Mouse (Mus musculus) right cerebral cortex, adult 18-20 months (tissue): ENCODE results near the gene Acot11.

ENCODE experiments used
- DNase-seq: peaks from one replicate; pipeline ENCODE4 v3.0.0; 2022; ENCODE audit warnings: mixed read lengths

Gene Acot11

DNA sequence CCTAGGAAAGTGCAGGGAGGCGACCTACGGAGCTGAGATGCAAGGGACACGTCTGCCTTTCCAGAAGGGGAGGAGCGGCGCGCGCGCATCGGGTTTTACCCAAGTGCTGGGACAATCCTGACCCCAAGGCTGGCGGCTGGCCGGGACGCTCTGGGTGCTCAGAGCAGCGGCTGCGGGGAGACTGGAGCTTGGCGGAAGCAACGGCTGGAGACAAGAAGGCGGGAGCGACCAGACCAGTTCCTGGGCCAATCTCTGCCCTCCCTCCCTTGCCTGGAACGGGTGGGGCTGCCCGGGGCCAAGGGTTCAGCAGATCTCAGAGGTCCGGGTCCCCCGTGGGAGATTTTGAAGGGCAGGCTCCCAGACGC, at the start of gene Acot11:
Acot11 (minus strand) TSS at position 89 of the 365 bp plus-strand sequence.
- DNase-seq = no peak

DNA sequence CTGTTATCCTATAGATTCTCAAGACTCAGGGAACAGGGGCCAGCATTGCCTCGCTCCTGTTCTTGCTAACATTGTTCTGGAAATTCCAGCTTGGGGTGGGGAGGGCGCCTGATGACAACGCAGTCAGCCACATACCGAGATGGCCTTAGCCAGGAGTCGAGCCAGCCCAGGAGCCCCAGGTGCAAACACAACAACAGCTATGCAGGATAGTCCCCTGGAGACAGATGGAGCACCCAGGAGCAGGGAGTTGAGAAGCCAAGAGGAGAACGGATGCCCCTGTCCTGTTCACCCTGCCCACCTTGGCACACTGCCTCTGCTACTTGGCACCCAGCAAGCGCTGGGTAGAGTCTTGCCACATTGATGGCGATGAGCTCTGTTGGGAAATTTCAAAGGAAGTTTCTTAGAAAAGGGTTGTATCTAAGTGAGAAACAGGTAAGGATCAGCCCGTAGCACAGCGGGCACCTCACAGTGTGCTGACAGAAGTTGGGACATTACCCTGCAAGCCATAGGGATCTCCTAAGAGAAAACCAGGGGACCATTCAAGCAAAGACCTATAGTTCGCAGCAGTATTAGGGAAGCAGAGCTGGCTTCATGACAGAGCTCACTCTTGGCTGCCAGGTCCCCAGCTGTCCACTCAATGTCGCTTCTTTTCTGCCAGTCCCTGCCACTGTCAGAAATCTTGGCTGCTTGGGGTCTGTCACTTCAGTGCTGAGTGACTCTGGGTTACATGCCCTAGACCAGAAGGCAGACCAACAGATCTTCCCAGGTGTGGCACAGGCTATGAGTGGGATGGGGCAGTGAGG, 43.7 kb upstream of the Acot11 start:
- DNase-seq = no peak

DNA sequence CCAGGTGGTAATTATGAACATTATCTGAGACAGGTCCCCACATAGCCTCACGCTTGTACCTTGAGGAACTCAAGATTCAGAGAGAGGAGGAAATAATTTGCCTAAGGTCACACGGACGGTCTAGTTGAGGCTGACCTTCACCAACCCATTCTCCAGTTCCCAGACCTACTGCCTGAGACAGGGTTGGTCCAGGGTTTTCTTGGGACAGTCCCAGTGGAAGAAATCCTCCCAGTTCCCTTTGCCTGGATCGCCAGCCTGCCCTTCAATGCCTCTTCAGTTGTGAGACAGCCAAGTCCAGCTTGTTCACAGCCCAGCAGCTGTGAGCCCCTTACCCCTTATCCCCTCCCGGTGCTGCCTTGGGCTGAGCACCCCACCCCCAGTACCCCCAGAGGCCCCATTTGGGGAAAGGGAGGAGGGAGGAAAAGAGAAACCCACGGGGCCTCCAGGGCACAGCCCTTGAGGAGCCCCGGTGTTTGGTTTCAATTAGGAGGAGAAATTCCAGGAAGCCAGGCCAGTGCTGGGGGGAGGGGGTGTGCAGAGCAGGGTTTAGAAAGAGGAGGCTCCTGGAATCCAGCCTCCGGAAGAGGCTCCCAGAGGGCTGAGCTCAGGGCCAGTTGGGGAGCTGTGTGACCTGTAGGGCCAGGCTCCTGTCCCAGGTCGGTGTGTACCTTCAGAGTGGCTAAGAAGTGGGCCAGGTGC, 42.9 kb upstream of the Acot11 start:
- DNase-seq = no peak

DNA sequence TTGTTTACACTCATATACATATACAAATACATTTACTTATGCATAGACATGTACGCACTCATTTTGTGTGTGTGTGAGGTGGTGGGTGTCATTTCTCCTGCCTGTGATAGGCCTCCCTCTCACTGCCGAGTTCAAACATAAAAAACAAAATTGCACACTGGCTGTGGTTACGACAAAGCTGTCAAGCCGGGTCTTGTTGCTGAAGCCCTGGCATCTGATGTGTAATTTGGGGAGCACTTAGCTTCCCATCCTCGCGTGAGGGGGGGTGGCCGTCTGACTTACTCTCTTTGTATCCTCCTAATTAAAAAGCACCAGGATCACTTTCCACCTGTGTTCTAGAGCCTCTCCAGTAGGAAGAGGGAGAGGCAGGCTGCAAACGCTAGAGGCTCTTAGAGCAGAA, 37.8 kb upstream of the Acot11 start:
- no peak for DNase-seq

DNA sequence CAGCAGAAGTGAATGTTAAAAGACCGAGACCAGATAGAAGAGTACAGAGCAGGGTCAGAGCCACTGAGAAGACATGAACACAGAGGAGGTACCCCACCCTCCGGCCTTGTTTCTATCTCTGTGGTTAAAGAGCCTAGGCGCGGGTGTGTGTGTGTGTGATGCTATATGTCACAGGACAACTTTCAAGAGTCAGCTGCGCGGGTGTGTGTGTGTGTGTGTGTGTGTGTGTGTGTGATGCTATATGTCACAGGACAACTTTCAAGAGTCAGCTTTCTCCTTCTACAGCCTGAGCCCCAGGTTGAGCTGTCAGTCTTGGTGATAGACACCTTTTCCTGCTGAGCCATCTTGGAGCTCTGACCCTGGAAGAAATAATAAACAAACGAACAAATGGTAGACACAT, 37.1 kb upstream of the Acot11 start:
- DNase-seq = no peak

DNA sequence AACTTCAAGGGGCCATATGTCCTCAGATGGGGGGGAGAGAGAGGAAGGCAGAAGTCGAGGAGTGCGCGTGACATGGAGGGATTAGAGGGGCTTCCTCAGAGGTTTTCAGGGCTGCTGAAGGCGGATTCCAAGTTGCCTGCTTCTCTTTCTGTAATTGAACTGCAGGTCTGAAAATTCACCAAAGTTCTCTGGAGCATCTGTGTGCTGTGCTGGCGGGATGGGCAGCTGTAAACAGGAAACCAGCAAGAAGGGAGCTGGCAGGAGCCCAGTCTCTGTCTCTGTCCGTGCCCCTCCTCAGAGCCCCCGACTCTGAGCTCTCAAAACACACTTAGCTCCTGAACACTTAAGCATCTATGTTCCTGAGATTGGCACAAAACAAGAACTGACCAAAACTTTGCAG, 36.5 kb upstream of the Acot11 start:
- no peak for DNase-seq

DNA sequence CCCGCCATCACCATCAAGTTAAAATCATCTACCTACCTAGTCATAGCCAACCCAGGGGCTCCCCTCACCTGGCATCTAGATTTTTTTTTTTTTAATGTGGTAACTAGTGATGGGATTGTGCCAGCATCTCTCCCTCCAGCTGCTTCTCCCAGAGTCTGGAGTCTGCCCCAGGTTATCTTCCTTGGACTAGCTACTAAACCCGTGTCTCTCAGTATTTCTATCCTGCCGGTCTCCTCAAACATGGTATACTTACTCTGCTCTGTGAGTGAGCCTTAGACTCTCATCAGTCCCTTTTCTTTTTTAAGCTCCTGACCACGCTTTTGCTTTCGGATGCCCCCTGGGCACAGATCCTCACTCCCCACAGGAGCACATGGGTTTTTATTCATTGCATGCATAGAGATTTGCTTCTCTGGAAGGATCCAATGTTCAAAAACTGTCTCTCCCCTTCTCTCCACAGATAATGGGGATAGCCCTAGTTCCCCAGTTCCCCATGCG, 35.9 kb upstream of the Acot11 start:
- DNase-seq = no peak

DNA sequence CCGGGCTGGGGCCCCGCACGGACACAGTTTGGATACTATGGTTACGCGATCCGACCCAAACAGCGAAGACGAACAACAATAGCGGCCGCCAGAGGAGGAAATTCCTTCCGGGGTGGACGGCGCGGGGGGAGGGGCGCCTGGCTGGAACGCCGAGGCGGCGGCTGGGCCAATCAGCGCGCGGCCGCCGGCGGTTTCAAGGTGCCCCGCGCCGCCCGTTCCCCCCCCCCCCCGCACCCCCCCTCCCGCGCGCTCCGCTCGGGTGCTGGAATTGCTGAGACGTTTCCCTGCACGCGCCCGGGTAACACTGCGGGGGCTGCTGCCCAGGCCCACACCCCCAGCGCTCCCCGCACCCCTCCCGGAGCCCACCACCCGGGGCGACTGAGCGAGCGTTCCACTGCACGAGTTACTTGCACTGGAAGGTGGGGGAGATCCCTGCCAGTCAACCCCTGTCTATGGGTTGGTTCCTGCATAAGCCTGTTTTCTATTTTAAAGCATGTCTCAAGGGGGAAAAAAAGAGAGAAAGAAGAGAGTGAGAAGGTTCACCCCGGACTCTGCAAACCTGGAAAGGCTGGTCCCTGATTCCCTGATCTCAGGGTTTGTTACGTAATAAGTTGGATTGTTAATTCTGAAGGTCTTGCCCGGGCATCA, 35.3 kb upstream of the Acot11 start:
- DNase-seq = peak; percentile 88

DNA sequence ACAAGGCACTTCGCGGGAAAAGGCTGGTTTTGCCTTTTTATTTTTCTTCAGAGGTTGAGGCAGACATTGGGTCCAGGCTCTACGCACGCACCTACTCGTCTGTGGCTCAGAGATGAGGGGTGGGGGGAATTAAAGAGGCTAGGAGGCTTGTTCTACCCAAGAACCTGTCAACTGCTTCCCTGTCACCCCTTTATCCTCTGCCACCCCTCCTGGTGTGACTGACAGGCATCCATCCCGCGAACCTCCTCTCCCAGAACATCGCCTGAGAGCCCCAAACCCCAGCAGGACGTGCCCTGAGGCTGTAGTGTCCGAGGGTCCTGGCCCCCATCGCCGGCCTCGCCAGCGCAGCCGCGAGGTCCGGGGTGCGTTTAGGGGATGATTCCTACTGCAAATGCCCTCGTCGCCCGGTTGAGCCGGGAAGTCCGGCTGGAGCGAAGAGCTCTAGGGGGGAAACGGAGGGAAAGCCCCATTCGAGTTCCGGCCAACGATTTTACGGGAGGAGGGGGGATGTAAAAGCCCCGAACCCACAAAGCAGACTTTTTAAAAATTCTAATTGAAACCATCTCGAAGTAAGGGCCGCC, 34.5 kb upstream of the Acot11 start:
- no peak for DNase-seq

DNA sequence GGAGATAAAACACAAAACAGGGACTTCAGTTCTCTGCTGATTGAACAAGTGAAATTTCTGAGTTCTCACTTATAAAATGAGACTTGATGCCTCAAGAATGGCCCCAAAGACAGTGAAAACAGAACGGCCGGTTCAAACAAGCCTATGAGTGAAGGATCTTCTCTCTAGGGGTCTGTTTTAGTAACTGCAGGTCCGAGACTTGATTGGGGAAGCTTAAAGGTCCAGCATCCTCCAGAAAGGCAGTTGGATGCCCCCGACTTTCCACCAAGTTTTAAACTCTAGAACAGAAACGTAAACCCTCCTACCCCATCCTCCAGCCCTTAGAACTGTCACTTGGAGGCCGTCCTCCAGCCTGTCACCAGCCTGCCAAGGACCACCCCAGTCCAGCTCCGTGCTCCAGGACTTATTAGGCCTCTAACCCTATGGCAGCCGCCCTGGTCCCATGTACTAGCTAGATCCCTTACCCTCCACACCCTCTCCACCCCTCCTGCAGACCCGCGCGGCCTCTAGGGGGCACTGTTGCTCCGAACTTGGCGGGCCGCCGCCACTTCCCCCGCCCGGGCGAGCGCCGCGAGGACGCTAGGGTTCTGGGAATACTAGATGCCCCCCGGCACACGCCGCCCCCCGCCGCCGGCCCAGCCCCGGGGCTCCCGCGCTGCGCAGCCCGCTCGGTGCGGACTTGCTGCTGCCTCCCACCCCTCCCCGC, 33.9 kb upstream of the Acot11 start:
- peak; percentile 94 for DNase-seq

DNA sequence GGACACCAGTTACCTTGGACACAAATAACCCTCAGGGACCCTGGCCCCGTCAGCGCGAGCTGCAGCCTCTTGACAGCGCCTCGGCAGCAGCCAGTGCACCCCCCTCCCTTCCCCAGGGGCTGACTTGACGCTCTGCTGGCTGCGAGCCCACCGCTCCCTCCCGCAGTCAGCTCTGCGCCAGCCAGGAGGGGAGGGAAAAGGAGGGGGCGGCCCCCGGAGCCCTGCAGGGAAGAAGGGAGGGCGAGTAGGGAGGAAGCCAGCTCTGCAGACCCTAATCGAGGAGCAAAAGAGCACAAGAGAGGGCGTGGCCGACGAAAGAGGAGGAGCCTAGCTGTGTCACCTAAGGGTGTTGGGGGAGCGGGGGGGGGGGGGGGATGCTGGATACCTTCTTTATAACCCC, 33.2 kb upstream of the Acot11 start:
- peak; percentile 78 for DNase-seq

DNA sequence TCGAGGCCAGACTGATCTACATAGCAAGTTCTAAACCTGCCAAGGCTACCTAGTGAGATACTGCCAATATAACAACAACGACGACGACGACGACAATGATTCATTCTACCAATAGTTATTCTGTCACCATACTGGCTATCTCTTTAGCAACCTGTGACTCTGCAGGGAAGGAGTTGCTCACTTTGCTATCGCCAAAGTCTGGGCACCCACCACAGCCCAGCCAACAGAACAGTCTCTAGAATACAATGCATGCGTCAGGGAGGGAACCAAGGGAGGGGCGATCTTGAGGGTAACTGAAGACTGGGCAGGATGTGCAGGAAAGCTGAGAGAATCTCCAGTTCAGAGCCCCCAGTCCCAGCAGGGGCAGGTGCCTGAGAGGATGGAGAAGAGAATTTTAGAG, 32.6 kb upstream of the Acot11 start:
- DNase-seq = no peak

DNA sequence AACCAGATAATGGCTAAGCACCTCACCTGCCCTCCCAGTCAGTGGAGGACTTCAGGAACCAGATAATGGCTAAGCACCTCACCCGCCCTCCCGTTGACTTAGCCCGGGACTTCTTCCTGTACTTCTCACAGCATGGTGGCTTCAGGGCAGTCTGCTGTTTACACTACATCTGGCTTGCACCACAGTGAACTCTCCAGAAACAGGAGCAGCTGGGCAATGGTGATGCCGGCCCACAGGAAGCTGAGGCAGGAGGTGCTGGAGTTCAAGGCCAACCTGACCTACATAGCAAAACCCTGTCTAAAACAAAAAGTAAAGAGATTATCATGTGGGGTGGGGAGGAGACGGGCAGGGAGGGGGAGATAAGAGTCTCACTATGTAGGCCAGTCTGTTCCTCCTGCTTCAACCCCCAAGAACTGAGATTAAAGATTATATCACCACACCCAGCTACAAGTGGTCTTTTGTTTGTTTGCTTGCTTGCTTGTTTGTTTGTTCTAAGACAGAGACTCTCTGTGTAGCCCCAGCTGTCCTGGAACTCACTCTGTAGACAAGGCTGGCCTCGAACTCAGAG, 25.8 kb upstream of the Acot11 start:
- DNase-seq = no peak

DNA sequence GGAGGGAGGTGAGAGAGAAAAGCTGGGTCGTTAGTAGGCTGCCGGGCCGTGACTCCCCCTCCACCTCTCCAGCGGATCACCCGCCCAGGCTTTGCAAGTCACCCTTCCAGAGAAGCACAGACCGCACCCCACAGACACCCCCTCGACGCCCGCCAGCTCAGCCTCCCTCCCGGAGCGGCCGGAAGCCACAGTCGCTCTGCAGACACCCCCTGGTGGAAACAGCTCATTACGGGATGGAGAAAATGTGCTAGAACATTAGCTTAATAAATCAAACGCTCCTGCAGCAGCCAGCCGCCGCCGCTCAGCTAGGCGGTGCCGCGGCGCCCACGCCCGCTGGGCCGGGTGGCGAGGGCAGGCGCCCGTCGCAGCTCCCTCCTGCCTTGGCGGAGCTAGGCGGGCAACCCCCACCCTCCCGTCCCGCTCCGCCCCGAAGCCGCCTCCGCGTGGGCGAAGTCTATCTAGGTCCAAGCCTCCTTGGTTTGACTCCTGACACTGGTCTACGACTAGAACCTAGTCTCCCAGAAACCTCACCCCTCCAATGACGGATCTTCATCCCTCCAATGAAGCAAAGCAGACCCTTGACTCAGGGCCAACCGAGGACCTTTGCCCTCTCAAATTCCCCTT, 23.1 kb upstream of the Acot11 start:
- DNase-seq = peak; percentile 77

DNA sequence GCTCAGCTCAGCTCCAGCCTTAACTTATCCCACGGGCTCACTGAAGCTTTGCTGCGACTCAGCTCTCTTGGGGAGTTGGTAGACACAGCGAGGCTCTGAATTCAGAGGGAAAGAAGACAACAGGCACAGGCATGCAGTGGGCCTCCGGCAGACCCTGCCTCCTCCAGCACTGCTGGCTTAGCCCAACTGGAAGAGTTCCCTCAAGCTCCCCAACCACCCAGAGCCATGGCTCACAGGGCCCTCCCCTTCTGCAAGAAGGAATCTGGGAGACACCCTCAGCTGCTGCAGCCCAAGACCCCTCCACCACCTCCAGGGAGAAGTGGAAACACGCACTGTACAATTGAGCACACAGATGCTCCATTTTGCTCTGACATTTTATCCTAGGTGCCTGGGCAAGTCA, 20.4 kb upstream of the Acot11 start:
- no peak for DNase-seq

DNA sequence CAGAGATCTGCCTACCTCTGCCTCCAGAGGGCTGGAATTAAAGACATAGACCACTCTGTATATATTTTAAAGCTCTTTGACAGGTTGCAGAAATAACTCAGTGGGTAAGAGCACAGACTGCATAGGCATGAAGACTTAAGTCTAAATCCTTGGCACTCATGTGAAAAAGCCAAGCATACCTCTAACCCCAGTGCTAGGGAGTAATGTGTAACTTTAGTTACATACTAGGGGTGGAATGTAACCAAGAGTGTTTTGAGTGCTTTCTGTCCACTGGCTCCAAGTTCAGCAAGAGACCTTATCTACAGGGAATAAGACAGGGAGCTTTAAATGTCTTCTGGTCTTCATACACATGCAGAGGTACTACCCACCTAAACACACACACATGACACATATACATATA, 14.6 kb upstream of the Acot11 start:
- DNase-seq = no peak

DNA sequence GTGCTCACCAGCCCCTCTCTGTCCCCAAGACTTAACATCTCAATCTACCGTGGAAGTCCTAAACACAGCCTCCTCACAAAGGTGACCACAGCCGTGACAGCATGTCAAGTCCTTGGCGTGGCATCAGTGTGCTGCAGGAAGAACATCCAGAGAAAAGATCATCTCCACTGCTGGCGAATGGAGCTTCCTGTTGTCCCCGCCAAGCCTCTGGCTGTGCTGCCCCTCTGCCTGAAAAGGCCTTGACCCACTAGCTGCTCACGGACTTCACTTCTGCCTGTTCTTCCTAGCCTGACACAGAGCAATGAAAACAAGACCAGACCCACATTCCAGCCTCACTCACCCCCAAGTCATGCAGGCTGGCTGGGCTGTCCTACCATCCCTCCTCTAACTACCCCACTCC, 13.5 kb upstream of the Acot11 start:
- DNase-seq = no peak

DNA sequence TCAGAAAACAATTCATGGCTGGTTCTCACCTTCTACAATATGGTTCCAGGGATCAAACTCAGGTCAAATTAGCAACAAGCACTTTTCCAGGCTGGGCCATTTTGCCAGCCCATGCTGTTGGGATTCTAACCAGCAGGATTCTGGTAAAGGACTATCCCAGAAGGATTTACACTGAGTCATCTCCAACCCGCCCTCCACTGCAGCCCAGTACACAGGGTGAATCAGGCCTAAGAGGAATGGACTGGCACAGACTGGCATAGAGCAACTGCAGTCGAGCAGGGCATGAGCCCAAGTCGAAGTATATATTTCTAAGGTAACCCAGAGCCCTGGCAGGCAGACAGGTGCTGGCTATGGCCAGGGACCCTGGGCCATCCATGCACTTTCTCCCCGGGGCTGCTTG, 12.2 kb upstream of the Acot11 start:
- no peak for DNase-seq

DNA sequence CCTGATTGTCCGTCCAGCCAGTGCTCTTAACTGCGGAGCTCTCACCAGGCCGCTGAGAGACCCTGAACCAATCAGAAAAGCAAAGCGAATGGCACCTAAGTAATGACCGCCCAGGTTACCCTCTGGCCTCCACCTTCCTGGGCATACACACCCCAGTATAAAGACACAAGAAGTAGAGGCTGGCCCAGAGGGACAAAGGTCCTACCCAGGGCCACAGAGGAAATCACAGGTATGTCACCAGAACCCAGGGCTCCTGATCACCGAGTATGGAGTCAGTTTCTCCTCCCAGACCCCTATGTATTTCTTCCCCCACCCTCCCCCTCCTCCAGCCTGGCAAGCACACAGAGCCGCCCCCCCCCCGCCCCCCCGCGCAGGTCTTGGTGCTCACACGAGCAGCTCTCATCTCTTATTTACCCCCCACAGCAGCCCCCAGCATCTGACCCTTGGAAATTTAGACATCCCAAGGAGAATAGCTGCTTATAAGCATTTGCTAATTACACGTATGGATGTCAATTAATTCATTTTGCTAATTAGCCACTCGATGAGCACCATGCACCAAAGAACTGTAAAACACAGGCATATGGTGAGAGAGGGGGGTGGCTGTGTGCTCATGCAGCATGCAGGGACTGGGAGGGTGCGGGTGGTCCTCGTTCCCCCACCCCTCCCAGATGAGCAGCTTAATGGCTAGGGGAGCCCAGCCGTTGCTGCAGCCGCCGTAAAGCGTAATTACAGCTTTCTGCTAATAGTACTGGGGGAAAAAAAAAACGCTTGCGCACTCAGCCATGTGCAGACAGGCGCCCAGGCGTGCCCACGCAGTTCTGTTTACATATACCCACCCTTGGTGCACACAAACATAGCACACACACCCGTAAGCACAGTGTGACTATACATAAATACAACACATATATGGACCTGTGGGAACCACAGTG, 10.9 kb upstream of the Acot11 start:
- no peak for DNase-seq

DNA sequence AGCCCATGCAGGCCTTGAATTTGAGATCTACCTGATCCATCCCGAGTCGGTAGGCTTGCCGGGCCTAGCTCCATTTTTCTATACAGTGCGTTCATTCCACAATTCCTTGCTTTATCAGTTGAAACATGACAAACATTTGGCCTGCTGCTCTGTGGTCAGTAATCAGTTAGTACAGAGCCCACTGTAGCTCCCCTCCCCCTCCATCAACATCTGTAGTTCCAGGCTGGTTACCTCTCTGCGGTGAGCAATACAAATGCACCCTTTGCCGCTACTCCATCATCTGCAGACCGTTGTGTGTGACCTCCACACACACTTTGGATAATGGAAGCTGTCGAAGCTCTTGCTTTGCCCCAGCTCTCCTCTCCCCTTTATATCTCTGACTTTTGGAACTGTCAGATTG, 6.4 kb upstream of the Acot11 start:
- DNase-seq = no peak

DNA sequence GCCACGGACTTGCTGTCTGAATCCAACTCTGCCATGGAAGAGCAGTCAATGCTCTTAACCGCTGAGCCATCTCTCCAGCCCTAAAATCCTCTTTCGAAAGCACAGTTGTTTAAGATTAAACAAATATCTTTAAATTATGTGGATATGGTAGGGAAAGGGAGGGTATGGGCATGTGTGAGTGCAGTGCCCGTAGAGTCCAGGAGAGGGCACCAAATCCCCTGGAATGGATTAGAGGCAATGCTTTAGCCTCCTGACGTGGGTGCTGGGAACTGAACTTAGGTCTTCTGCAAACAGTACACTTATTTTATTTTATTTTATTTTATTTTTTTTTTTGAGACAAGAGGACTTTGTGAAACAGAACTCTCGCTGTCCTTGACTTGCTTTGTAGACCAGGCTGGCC, 5.2 kb upstream of the Acot11 start:
- no peak for DNase-seq
